Comparison of ENCODE assay signal across 15 mouse cellular contexts in genomic region chr8:5601116-5601515, GRCm38 (mm10).
DNase-seq lines count a peak whose midpoint lies in the region.
"Had no signal": no experiment of that assay in that cellular context is flagged by ENCODE, and none has a peak within 500 bp of the region (broad histone marks: within the 10 kb centered on the region; RNA-seq: fewer than 3 reads in every experiment).

No protein-coding gene starts in this region.

- intact Hi-C loops in left cerebral cortex, postnatal 36 days (cut with DNase I), result no loop called here

- peak; percentile 2 to 9 for DNase-seq in layer of hippocampus, postnatal 14 days (ENCODE audit: low spot score in 2 of 2)
- DNase-seq in layer of hippocampus, postnatal 25 days (ENCODE audit: extremely low spot score in 1 of 2, low spot score in 1 of 2), result no peak
- peak; percentile 97 for DNase-seq in brain, adult 2 months (ENCODE audit: low read depth, low spot score)
- DNase-seq in cerebellum, adult 11 months, result peak; percentile 89
- peak; percentile 96 for DNase-seq in cerebellum, postnatal 10 days
- DNase-seq in urinary bladder, postnatal 14 days (ENCODE audit: low spot score), result no peak
- no peak for DNase-seq in left cerebral cortex, postnatal 36 days (ENCODE audit: low spot score in 2 of 2)
- DNase-seq: adrenal gland, adult 2 months; gastrocnemius, postnatal 25 days; heart, adult 2 months; heart, postnatal 4 days; kidney, adult 8-10 months; kidney, postnatal 14 days; layer of hippocampus, adult 9-11 months; thymus, postnatal 14 days had no signal

Comparison
In these comparisons a context has a peak if more than half of its experiments do, and no peak if none do; other contexts are left out.
1. DNase-seq: peak in layer of hippocampus, postnatal 14 days (2 of 2), brain, adult 2 months (single experiment), cerebellum, adult 11 months (single experiment) and cerebellum, postnatal 10 days (2 of 2); none in layer of hippocampus, postnatal 25 days (0 of 2), urinary bladder, postnatal 14 days (single experiment) and left cerebral cortex, postnatal 36 days (0 of 2).